Mouse (Mus musculus): Measurements from ENCODE around the gene Dcaf6. TPM values are rescaled to one million over a fixed set of nuclear protein-coding genes. Genes with fewer than 3 reads are reported as not detected.
"Not testable (repeated sequence)": the region's sequence is repeated elsewhere in the genome, so short reads cannot be mapped to it uniquely, and the experiment has no call there.

The Dcaf6 gene
- polyA plus RNA-seq, 1 experiment from 2014 or later: 6.4 TPM

DNA sequence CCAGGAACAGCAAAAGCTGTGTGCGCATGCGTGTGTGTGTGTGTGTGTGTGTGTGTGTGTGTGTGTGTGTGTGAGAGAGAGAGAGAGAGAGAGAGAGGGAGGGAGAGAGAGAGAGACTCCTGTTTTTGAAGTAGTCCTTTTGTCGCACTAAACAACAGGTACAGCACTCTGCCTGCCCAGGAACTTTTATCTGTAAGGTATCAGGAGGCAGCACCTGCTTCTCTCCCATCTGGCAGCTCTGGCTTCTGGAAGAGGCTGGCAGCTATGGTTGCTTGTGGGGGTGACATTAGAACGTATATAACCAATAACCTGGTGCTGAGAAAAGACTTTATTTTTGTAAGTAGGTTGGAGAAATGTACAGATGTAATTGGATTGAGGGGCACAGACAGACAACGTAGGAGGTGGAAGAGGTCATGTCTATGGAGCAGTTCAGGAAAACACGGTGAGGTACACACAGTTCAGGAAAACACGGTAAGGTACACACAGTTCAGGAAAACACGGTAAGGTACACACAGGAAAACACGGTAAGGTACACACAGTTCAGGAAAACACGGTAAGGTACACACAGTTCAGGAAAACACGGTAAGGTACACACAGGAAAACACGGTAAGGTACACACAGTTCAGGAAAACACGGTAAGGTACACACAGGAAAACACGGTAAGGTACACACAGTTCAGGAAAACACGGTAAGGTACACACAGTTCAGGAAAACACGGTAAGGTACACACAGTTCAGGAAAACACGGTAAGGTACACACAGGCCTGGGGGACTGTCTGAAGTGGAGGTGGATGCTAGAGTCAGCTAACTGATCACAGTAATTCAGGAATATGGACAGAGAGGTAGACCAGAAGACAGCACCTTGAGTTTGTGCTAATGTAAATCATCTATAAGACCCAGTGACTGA lies 131.6 kb downstream of the Dcaf6 start:
- H3K27me3 ChIP-seq (ENCODE audit: insufficient read depth, poor library complexity, severe bottlenecking); H3K9me3 ChIP-seq; H3K4me1 ChIP-seq (replicated peaks); H3K27ac ChIP-seq; H3K4me3 ChIP-seq; DNase-seq (ENCODE audit: low spot score): not testable (repeated sequence)
- 92% methylated on average over 17 of the region's 17 CpGs for WGBS
- peaks cover 21% of the 10 kb centered on the region for H3K36me3 ChIP-seq

DNA sequence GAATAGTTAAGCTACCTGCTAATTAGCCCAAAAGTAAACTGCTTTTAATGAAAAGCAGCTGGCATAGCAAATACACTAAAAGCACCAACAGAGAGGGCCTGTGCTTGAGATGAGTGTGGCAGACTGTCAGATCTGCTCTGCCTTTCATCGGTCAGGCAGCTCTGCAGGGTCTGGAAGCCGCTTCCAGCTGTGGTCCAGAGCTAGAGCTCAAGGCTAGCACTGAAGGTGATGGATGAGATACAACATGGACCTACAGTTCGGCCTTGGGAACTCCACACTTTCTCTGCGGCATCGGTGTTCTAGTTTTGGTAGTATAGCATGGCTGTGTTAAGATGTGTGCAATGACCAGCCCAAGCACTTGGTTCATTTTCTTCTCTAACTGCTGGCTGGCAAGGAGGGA lies 132.4 kb downstream of the Dcaf6 start:
- DNase-seq (ENCODE audit: low spot score): no peak
- Histone ChIP-seq H3K36me3 (peaks cover 29% of the 10 kb centered on the region), H3K4me1 (replicated peaks) (no peaks in the 10 kb centered on the region), H3K4me3 (no peak overlapping the region), H3K9me3 (no peaks in the 10 kb centered on the region), H3K27ac (no peak overlapping the region), H3K27me3 (ENCODE audit: insufficient read depth, poor library complexity, severe bottlenecking) (no peaks in the 10 kb centered on the region)
- 80% methylated on average over 5 of the region's 5 CpGs for WGBS

DNA sequence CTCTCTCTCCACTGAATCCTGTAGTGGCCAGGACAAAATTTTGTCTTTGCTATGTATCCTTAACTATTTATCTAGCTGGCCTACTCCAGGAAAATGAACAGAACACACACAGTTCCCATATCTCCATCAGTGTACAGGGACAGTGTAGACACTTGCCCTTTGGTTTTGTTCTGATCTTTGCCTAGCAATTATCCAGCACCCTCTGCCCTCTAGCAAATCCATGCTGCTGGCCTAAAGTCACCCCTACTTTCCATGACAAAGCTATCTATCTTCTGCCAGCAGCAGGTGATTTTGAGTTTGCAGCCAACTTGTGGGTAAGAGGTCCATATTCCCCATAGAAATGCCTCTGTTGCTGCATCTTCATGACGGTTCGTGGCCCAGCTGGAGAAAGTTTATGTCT lies 132.9 kb downstream of the Dcaf6 start:
- Histone ChIP-seq H3K27me3 (ENCODE audit: insufficient read depth, poor library complexity, severe bottlenecking) (no peaks in the 10 kb centered on the region), H3K4me3 (no peak overlapping the region), H3K27ac (no peak overlapping the region), H3K4me1 (replicated peaks) (no peaks in the 10 kb centered on the region), H3K9me3 (no peaks in the 10 kb centered on the region), H3K36me3 (peaks cover 34% of the 10 kb centered on the region)
- 71% methylated on average over 2 of the region's 2 CpGs for WGBS
- no peak for DNase-seq (ENCODE audit: low spot score)

DNA sequence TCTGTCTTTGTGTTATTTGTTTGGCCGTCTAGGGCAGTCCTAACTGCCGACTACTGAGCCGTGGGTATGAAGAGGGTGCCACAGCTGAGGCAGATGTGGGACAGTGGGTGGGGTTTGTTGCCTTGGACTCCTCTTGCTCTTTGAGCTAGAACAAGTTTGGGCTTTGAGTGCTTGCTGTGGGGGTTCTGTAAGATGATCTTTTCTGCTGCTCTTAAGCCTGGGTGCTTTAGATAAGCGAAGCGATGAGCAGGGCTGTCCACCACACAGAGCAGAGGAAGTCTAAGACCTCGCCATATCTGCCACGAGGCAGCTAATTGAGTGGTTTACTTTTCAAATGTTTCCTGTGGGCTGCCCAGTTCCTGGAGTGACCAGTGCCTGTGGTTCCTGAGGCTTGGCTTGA lies 137.3 kb downstream of the Dcaf6 start:
- 89% methylated on average over 7 of the region's 7 CpGs for WGBS

DNA sequence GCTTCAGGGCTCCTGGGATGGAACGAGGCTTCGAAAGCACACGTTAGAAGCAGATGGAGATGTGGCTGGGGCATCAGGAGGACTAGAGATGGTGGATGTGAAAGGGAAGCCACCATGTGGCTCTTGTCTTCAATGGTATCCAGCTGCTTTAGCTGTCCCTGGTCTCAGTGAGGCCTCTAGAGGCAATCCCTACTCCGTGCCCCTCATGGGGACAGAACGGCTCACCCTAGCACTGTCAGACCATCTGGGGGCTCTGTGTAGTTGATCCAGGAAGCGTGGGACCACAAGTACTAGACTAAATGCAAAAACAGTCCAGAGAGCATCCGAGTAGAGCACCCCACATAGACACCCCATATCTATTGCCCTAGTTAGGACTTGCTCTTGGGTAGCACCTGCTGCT lies 138.4 kb downstream of the Dcaf6 start:
- no peak overlapping the region for H3K27ac ChIP-seq
- no peaks in the 10 kb centered on the region for H3K4me1 ChIP-seq (replicated peaks)
- WGBS: 94% methylated on average over 7 of the region's 7 CpGs
- H3K27me3 ChIP-seq (ENCODE audit: insufficient read depth, poor library complexity, severe bottlenecking): no peaks in the 10 kb centered on the region
- peaks cover 85% of the 10 kb centered on the region for H3K36me3 ChIP-seq
- H3K4me3 ChIP-seq: no peak overlapping the region
- DNase-seq (ENCODE audit: low spot score): no peak
- no peaks in the 10 kb centered on the region for H3K9me3 ChIP-seq

More for the DNA sequence above, 137.3 kb downstream of the Dcaf6 start:
- Histone ChIP-seq H3K27ac (no peak overlapping the region), H3K9me3 (no peaks in the 10 kb centered on the region), H3K4me1 (replicated peaks) (no peaks in the 10 kb centered on the region), H3K4me3 (no peak overlapping the region), H3K36me3 (peaks cover 75% of the 10 kb centered on the region), H3K27me3 (ENCODE audit: insufficient read depth, poor library complexity, severe bottlenecking) (no peaks in the 10 kb centered on the region)
- no peak for DNase-seq (ENCODE audit: low spot score)

DNA sequence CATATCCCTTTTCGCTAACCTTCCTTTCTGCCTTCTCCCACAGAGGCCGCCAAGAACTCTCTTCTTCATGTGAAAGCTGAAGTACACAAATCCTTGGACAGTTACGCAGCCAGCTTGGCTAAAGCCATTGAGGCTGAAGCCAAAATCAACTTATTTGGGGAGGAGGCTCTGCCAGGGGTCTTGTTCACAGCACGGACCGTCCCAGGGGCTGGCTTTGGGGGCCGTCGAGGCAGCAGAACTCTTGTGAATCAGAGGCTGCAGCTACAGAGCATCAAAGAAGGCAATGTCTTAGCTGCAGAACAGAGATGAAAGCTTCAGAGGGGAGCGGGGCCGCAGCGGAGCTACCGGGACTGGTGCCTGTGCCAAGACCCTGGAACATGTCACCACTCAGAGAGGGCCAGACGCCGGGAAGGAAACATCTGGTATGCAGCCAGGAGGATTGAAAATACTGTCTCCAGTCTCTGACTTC lies 138.8 kb downstream of the Dcaf6 start:
- peaks cover 86% of the 10 kb centered on the region for H3K36me3 ChIP-seq
- H3K27me3 ChIP-seq (ENCODE audit: insufficient read depth, poor library complexity, severe bottlenecking): no peaks in the 10 kb centered on the region
- no peaks in the 10 kb centered on the region for H3K9me3 ChIP-seq
- no peak for DNase-seq (ENCODE audit: low spot score)
- H3K27ac ChIP-seq: no peak overlapping the region
- 95% methylated on average over 13 of the region's 13 CpGs for WGBS
- H3K4me1 ChIP-seq (replicated peaks): peaks cover 2% of the 10 kb centered on the region; the same call in 1 of the 2 replicates
- no peak overlapping the region for H3K4me3 ChIP-seq

DNA sequence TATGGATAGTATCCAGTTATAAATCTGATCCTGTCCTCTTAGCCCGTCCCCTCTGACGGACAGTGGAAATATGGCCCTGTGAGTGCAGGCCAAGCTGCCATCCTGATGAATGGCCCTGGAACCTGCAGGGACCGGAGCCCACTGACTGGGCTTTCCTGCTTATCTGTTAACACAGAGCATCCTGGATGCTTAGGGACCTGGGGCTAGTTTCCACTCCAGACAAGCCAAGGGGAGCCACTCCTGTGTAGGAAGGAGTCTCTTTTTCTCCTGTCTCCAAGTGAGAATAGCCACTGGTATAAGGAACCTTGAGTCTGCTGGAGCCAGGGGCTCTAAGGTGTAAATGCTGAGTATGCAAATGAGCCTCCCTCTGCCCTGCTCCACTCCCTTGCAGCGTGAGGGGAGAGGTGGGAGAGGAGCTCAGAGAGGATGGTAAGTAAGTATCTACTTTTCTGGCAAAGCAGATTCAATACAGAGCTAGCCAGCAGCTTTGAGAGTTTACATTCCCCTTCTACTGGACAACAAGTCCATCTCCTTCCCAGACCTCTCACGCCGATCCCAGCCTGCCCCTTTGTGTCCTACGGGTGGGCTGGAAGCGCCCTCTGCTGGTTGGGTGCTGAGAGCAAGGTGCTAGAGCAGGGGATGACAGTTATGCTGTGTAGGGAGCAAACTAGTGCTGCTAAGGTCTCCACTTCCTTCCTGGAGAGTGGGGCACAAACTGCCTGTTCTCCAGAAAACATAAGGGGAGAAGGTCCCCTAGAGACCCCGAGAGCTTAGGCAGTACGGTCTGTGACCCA lies 139.9 kb downstream of the Dcaf6 start:
- Histone ChIP-seq H3K4me3 (no peak overlapping the region), H3K4me1 (replicated peaks) (peaks cover 5% of the 10 kb centered on the region; the same call in 1 of the 2 replicates), H3K27ac (0 out of 2 replicates have a peak overlapping the region, but pooled peaks have one; percentile 6), H3K36me3 (peaks cover 79% of the 10 kb centered on the region), H3K27me3 (ENCODE audit: insufficient read depth, poor library complexity, severe bottlenecking) (no peaks in the 10 kb centered on the region), H3K9me3 (no peaks in the 10 kb centered on the region)
- WGBS: 42% methylated on average over 10 of the region's 10 CpGs
- DNase-seq (ENCODE audit: low spot score): peak; percentile 76

DNA sequence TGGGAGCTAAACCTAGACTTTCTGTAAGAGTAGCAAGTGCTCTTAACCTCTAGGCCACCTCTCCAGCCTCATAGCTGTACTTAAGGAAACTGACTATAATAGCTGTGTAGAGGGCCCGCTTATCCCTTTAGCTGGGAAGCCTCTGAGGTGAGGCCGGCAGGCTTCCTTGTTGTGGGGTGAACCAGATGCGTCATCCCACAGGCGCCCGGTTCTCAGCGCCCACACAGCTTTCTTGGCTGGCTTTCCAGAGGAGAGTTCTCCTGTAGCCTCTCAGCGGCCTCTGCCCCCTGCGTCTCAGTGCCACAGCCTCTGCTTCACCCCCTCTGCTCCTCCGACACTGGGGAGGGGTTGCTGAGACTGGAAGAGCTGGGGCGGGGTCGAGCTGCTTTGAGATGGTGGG lies 143.9 kb downstream of the Dcaf6 start:
- H3K4me1 ChIP-seq (replicated peaks): peaks cover 11% of the 10 kb centered on the region; the same call in 1 of the 2 replicates
- H3K9me3 ChIP-seq: no peaks in the 10 kb centered on the region
- WGBS: 32% methylated on average over 11 of the region's 11 CpGs
- H3K36me3 ChIP-seq: peaks cover 72% of the 10 kb centered on the region
- DNase-seq (ENCODE audit: low spot score): no peak
- H3K4me3 ChIP-seq: no peak overlapping the region
- peak overlapping the region; percentile 51; the same call in 1 of the 2 replicates for H3K27ac ChIP-seq
- no peaks in the 10 kb centered on the region for H3K27me3 ChIP-seq (ENCODE audit: insufficient read depth, poor library complexity, severe bottlenecking)

DNA sequence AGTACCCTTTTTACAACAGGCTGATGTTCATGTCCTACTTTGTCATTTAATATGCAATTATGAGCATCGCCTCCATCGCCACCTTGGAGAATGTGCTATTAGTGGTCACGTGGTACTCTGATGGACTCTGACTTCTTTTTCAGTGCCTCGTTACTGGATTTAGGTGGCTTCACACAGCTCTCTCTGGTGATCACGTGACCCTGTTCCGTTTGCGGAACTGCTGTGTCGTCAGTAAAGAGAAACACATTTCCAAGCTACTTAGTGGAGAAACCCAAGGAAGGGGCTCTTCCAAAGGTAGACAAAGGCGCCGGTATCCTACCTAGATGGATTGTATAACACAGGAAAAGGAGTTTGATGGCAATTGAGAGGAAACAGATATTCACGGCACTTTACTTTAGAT lies 152.1 kb downstream of the Dcaf6 start:
- Histone ChIP-seq H3K27ac (no peak overlapping the region), H3K4me3 (no peak overlapping the region), H3K4me1 (replicated peaks) (no peaks in the 10 kb centered on the region), H3K27me3 (ENCODE audit: insufficient read depth, poor library complexity, severe bottlenecking) (no peaks in the 10 kb centered on the region), H3K36me3 (peaks cover 71% of the 10 kb centered on the region), H3K9me3 (no peaks in the 10 kb centered on the region)
- no peak for DNase-seq (ENCODE audit: low spot score)
- WGBS: 87% methylated on average over 11 of the region's 11 CpGs

DNA sequence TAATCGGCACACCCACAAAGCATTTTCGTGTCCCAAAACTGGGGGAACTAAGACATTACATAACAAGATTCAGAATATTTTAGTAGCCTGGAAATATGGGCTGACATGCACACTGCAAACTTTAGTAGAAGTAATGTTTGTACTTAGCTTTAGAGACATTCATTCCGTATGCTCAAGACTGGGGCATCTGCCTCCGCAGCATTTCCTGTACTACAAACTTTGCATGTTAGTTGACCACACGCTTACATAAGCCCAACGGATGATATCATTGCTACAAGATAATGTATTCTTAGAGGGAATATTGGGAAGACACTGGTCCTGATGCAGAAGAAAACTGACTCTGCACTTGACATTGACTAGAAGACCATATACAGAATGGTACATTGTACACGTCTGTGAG lies 155.9 kb downstream of the Dcaf6 start:
- DNase-seq (ENCODE audit: low spot score): no peak
- 94% methylated on average over 7 of the region's 7 CpGs for WGBS
- no peaks in the 10 kb centered on the region for H3K9me3 ChIP-seq
- H3K36me3 ChIP-seq: peaks cover 35% of the 10 kb centered on the region
- no peak overlapping the region for H3K4me3 ChIP-seq
- H3K4me1 ChIP-seq (replicated peaks): no peaks in the 10 kb centered on the region
- no peak overlapping the region for H3K27ac ChIP-seq
- H3K27me3 ChIP-seq (ENCODE audit: insufficient read depth, poor library complexity, severe bottlenecking): no peaks in the 10 kb centered on the region

DNA sequence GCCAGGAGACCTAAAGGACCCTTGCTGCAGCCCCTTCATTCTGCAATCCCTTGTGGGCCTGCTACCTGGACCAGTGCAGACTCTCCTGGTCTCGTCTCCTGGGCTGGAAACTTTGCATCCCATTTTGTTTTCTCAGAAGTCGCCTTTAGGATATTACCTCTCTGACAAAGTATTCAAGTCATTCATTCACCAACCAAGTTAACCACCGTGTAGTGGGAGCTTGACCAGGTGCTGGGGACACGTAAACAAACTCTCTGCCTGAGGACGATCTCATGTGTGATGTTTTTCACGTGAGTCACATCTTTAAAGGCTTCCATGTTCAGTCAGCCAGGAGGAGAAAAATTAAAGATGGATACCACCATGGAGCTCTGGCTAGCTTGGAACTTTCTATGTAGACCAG lies 157.1 kb downstream of the Dcaf6 start:
- Histone ChIP-seq H3K36me3 (peaks cover 24% of the 10 kb centered on the region), H3K27me3 (ENCODE audit: insufficient read depth, poor library complexity, severe bottlenecking) (no peaks in the 10 kb centered on the region), H3K4me1 (replicated peaks) (no peaks in the 10 kb centered on the region), H3K4me3 (no peak overlapping the region), H3K9me3 (no peaks in the 10 kb centered on the region), H3K27ac (no peak overlapping the region)
- no peak for DNase-seq (ENCODE audit: low spot score)
- WGBS: 89% methylated on average over 6 of the region's 6 CpGs

DNA sequence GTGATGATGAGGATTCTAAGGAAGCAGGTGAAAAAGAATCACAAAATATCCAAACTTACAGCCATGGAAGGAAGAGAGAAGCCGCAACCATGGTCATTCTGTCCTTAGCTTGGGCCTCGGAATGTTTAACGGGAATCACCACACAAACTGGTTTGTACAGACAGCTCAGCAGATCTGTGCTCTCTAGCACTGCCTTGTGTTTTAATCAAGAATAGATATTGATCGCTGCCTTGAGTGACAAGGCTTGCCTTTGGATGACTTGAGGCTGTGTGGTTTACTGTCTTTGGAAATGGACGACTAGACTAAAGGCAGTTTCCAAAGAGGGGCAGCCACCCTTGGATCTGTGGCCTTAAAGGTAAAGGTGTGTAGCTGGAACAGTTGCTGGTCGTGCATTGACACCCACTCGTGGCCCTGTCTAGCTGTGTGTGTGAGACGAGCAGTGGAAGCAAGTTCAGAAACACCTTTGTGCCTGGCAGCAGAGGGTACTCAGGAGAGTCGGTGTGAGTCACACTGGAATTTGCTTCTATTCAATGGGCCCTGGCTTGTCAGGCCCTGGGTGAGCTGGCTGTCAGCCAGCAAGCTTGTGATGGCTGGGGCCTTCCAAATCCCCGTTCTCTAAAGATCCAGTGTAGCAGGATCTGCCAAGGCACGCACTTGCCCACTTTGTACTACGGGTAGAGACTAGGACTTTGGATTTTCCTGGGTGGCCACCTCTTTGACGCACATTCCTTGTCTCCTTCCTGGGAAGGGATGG lies 157.6 kb downstream of the Dcaf6 start:
- no peak for DNase-seq (ENCODE audit: low spot score)
- Histone ChIP-seq H3K36me3 (peaks cover 18% of the 10 kb centered on the region), H3K27ac (no peak overlapping the region), H3K27me3 (ENCODE audit: insufficient read depth, poor library complexity, severe bottlenecking) (no peaks in the 10 kb centered on the region), H3K9me3 (no peaks in the 10 kb centered on the region), H3K4me3 (no peak overlapping the region), H3K4me1 (replicated peaks) (no peaks in the 10 kb centered on the region)
- whole genome bisulfite sequencing: 88% methylated on average over 13 of the region's 13 CpGs
